Mouse (Mus musculus) midbrain, embryonic 12.5 days (tissue): ENCODE results near the gene Map2k5. TPM values are rescaled to one million over a fixed set of nuclear protein-coding genes. Genes with fewer than 3 reads are reported as not detected.

ENCODE experiments used
- ATAC-seq: fragments of 200-750 bp; cut with Nextera tagmentation; 2 replicates; pipeline ENCODE4 v1.8.0; 2017; ENCODE audit warnings: low read depth, moderate TSS enrichment, moderate library complexity; ENCODE audit not compliant: low FRiP score
- H3K27ac ChIP-seq: fragments of 300-500 bp; sonication (generic); replicated peaks from 2 replicates; pipeline ENCODE4 v1.5.1; 2016; ENCODE audit warnings: mild to moderate bottlenecking
- H3K27me3 ChIP-seq: fragments of 300-500 bp; sonication (generic); 2 replicates; pipeline ENCODE4 v1.6.1; 2016; ENCODE audit warnings: mild to moderate bottlenecking
- H3K36me3 ChIP-seq: fragments of 300-500 bp; sonication (generic); 2 replicates; pipeline ENCODE4 v1.6.1; 2016
- H3K4me1 ChIP-seq: fragments of 300-500 bp; sonication (generic); 2 replicates; pipeline ENCODE4 v1.6.1; 2016
- H3K4me2 ChIP-seq: fragments of 300-500 bp; sonication (generic); replicated peaks from 2 replicates; pipeline ENCODE4 v1.6.1; 2016; ENCODE audit warnings: mild to moderate bottlenecking, moderate library complexity
- H3K4me3 ChIP-seq: fragments of 300-500 bp; sonication (generic); 2 replicates; pipeline ENCODE4 v1.5.1; 2016; ENCODE audit warnings: mild to moderate bottlenecking
- H3K9ac ChIP-seq: fragments of 300-500 bp; sonication (generic); replicated peaks from 2 replicates; pipeline ENCODE4 v1.6.1; 2016; ENCODE audit warnings: mild to moderate bottlenecking, moderate library complexity
- H3K9me3 ChIP-seq: fragments of 300-500 bp; sonication (generic); 2 replicates; pipeline ENCODE4 v1.6.1; 2016; ENCODE audit warnings: mild to moderate bottlenecking
- WGBS: fragments of 180-500 bp; shearing (Covaris S2); methylation state at CpG from one replicate; pipeline ENCODE4 v1.1.7; 2016; 5-methylcytosine and 5-hydroxymethylcytosine counted together
- polyA plus RNA-seq: library from polyadenylated mRNA; unstranded; fragments of >200 nt; fragmentation: Nextera tagmentation; extraction: Ambion mirVana; gene quantifications from 2 replicates; pipeline ENCODE4 v1.2.1, GENCODE M21; 2016

Map2k5 gene
- polyA plus RNA-seq, 1 experiment from 2014 or later: 43.8 TPM

GRCm38 (mm10) chr9:63150086-63150800 is 227.5 kb downstream of the Map2k5 start:
- WGBS: 2% methylated on average over 27 of the region's 27 CpGs
- H3K9me3 ChIP-seq: 0 out of 2 replicates have a peak, but pooled peaks cover 5% of the 10 kb centered on the region
- peaks cover 96% of the 10 kb centered on the region for H3K27me3 ChIP-seq
- H3K27ac ChIP-seq: no peak overlapping the region
- no peak overlapping the region for H3K9ac ChIP-seq
- ATAC-seq: no peak
- peaks cover 38% of the 10 kb centered on the region for H3K4me1 ChIP-seq
- H3K4me3 ChIP-seq: no peak overlapping the region
- H3K4me2 ChIP-seq: no peak overlapping the region
- no peaks in the 10 kb centered on the region for H3K36me3 ChIP-seq

- Histone ChIP-seq H3K9me3 (0 out of 2 replicates have a peak, but pooled peaks cover 5% of the 10 kb centered on the region), H3K4me2 (peak overlapping the region; percentile 64), H3K27ac (no peak overlapping the region), H3K4me3 (peak overlapping the region; percentile 48), H3K36me3 (no peaks in the 10 kb centered on the region), H3K9ac (no peak overlapping the region), H3K27me3 (peaks cover 98% of the 10 kb centered on the region), H3K4me1 (peaks cover 47% of the 10 kb centered on the region)
- ATAC-seq: no peak
- WGBS: under 1% methylated on average over 20 of the region's 20 CpGs
These were observed 228.3 kb downstream of the Map2k5 start for GRCm38 (mm10) chr9:63149372-63149766.

GRCm38 (mm10) chr9:63148410-63149371 is 229.0 kb downstream of the Map2k5 start, which contains the start of gene Skor1:
TSS of gene Skor1 (minus strand) at chr9:63148961.
- Histone ChIP-seq H3K27me3 (peaks cover 100% of the 10 kb centered on the region), H3K9me3 (0 out of 2 replicates have a peak, but pooled peaks cover 3% of the 10 kb centered on the region), H3K4me3 (peak within 1 kb of the TSS; percentile 48), H3K9ac (no peak within 1 kb of the TSS), H3K4me1 (peaks cover 54% of the 10 kb centered on the region), H3K27ac (no peak within 1 kb of the TSS), H3K36me3 (no peaks in the 10 kb centered on the region), H3K4me2 (peak within 1 kb of the TSS; percentile 64)
- ATAC-seq: no peak
- WGBS: under 1% methylated on average over 39 of the region's 108 CpGs

- Histone ChIP-seq H3K27ac (no peak overlapping the region), H3K9ac (no peak overlapping the region), H3K4me2 (no peak overlapping the region; the same call in 1 of the 2 replicates), H3K4me3 (peak overlapping the region; percentile 12), H3K27me3 (peaks cover 100% of the 10 kb centered on the region), H3K4me1 (peaks cover 60% of the 10 kb centered on the region), H3K36me3 (no peaks in the 10 kb centered on the region), H3K9me3 (no peaks in the 10 kb centered on the region)
- no peak for ATAC-seq
- WGBS: under 1% methylated on average over 14 of the region's 14 CpGs
These were observed 229.8 kb downstream of the Map2k5 start for GRCm38 (mm10) chr9:63147786-63148409.

GRCm38 (mm10) chr9:63147296-63147695 is 230.4 kb downstream of the Map2k5 start:
- H3K9ac ChIP-seq: no peak overlapping the region
- no peak for ATAC-seq
- H3K4me3 ChIP-seq: peak overlapping the region; percentile 26; the same call in 1 of the 2 replicates

GRCm38 (mm10) chr9:63146856-63147274 is 230.8 kb downstream of the Map2k5 start:
- no peak overlapping the region for H3K27ac ChIP-seq
- peaks cover 100% of the 10 kb centered on the region for H3K27me3 ChIP-seq
- no peaks in the 10 kb centered on the region for H3K36me3 ChIP-seq
- H3K4me2 ChIP-seq: peak overlapping the region; percentile 18; the same call in 1 of the 2 replicates
- H3K9ac ChIP-seq: no peak overlapping the region
- H3K4me1 ChIP-seq: peaks cover 66% of the 10 kb centered on the region
- H3K9me3 ChIP-seq: no peaks in the 10 kb centered on the region
- ATAC-seq: no peak
- H3K4me3 ChIP-seq: peak overlapping the region; percentile 26
- WGBS: 0% methylated on average over 19 of the region's 20 CpGs

More at GRCm38 (mm10) chr9:63147296-63147695, 230.4 kb downstream of the Map2k5 start:
- Histone ChIP-seq H3K27me3 (peaks cover 100% of the 10 kb centered on the region), H3K4me2 (0 out of 2 replicates have a peak overlapping the region, but pooled peaks have one; percentile 18), H3K9me3 (no peaks in the 10 kb centered on the region), H3K36me3 (no peaks in the 10 kb centered on the region), H3K27ac (no peak overlapping the region), H3K4me1 (peaks cover 65% of the 10 kb centered on the region)
- WGBS: 0% methylated on average over 9 of the region's 9 CpGs

- peak overlapping the region; percentile 26 for H3K4me3 ChIP-seq
- ATAC-seq: no peak
- no peaks in the 10 kb centered on the region for H3K36me3 ChIP-seq
- WGBS: under 1% methylated on average over 46 of the region's 46 CpGs
- no peak overlapping the region for H3K9ac ChIP-seq
- H3K4me1 ChIP-seq: peaks cover 65% of the 10 kb centered on the region
- H3K4me2 ChIP-seq: peak overlapping the region; percentile 18
- no peak overlapping the region for H3K27ac ChIP-seq
- peaks cover 100% of the 10 kb centered on the region for H3K27me3 ChIP-seq
- no peaks in the 10 kb centered on the region for H3K9me3 ChIP-seq
These were observed 231.4 kb downstream of the Map2k5 start for GRCm38 (mm10) chr9:63146126-63146855.

- Histone ChIP-seq H3K4me1 (peaks cover 60% of the 10 kb centered on the region), H3K36me3 (no peaks in the 10 kb centered on the region), H3K27me3 (peaks cover 100% of the 10 kb centered on the region), H3K9ac (no peak overlapping the region), H3K9me3 (no peaks in the 10 kb centered on the region), H3K4me2 (peak overlapping the region; percentile 18), H3K27ac (no peak overlapping the region), H3K4me3 (peak overlapping the region; percentile 26)
- WGBS: under 1% methylated on average over 72 of the region's 73 CpGs
- ATAC-seq: no peak
These were observed 232.2 kb downstream of the Map2k5 start for GRCm38 (mm10) chr9:63145249-63146125.

GRCm38 (mm10) chr9:63144502-63145248 is 233.0 kb downstream of the Map2k5 start:
- ATAC-seq: no peak
- no peak overlapping the region for H3K27ac ChIP-seq

More at GRCm38 (mm10) chr9:63144502-63145248, 233.0 kb downstream of the Map2k5 start:
- H3K36me3 ChIP-seq: no peaks in the 10 kb centered on the region
- no peaks in the 10 kb centered on the region for H3K9me3 ChIP-seq
- WGBS: under 1% methylated on average over 80 of the region's 80 CpGs
- H3K4me2 ChIP-seq: peak overlapping the region; percentile 26
- H3K27me3 ChIP-seq: peaks cover 100% of the 10 kb centered on the region
- peaks cover 62% of the 10 kb centered on the region for H3K4me1 ChIP-seq
- H3K9ac ChIP-seq: no peak overlapping the region
- H3K4me3 ChIP-seq: peak overlapping the region; percentile 26
